Mouse (Mus musculus) kidney, embryonic 16.5 days (tissue): ENCODE measurements around the gene Fuca2. TPM values are rescaled to one million over a fixed set of nuclear protein-coding genes. Genes with fewer than 3 reads are reported as not detected.
A peak's percentile ranks its signal among the peaks of the same experiment; 100 is the strongest.
"Not testable (repeated sequence)": the region's sequence is repeated elsewhere in the genome, so short reads cannot be mapped to it uniquely, and the experiment has no call there.

Experiments
- ATAC-seq: fragments of 200-750 bp; cut with Nextera tagmentation; 2 replicates; pipeline ENCODE4 v1.8.0; 2017; ENCODE audit warnings: moderate TSS enrichment; ENCODE audit not compliant: low FRiP score, low TSS enrichment
- H3K27ac ChIP-seq: fragments of 300-500 bp; sonication (generic); 2 replicates; pipeline ENCODE4 v1.5.1; 2014; ENCODE audit warnings: low read length
- H3K27me3 ChIP-seq: fragments of 300-500 bp; sonication (generic); 2 replicates; pipeline ENCODE4 v1.6.1; 2014; ENCODE audit warnings: low read length, control low read depth, mixed read lengths; ENCODE audit not compliant: insufficient read depth
- H3K36me3 ChIP-seq: fragments of 300-500 bp; sonication (generic); 2 replicates; pipeline ENCODE4 v1.6.1; 2014; ENCODE audit warnings: low read length, control low read depth, mixed read lengths; ENCODE audit not compliant: insufficient read depth
- H3K4me1 ChIP-seq: fragments of 300-500 bp; sonication (generic); 2 replicates; pipeline ENCODE4 v1.6.1; 2014; ENCODE audit warnings: low read length, control low read depth, mixed read lengths; ENCODE audit not compliant: insufficient read depth
- H3K4me2 ChIP-seq: fragments of 300-500 bp; sonication (generic); replicated peaks from 2 replicates; pipeline ENCODE4 v1.6.1; 2014; ENCODE audit warnings: low read depth, low read length
- H3K4me3 ChIP-seq: fragments of 300-500 bp; sonication (generic); 2 replicates; pipeline ENCODE4 v1.5.1; 2014; ENCODE audit warnings: mild to moderate bottlenecking, low read length
- H3K9ac ChIP-seq: fragments of 300-500 bp; sonication (generic); replicated peaks from 2 replicates; pipeline ENCODE4 v1.6.1; 2014; ENCODE audit warnings: low read length
- H3K9me3 ChIP-seq: fragments of 300-500 bp; sonication (generic); 2 replicates; pipeline ENCODE4 v1.6.1; 2016; ENCODE audit warnings: low read length, control low read depth
- WGBS: fragments of 180-500 bp; shearing (Covaris S2); extraction: QIAGEN DNeasy Blood & Tissue Kit; methylation state at CpG from one replicate; pipeline ENCODE4 v1.1.7; 2014; 5-methylcytosine and 5-hydroxymethylcytosine counted together
- polyA plus RNA-seq: library from polyadenylated mRNA; unstranded; fragments of >200 nt; fragmentation: Nextera tagmentation; extraction: Ambion mirVana; gene quantifications from 2 replicates; pipeline ENCODE4 v1.2.1, GENCODE M21; 2015

The Fuca2 gene
- polyA plus RNA-seq, 1 experiment from 2014 or later, result 127 TPM

DNA sequence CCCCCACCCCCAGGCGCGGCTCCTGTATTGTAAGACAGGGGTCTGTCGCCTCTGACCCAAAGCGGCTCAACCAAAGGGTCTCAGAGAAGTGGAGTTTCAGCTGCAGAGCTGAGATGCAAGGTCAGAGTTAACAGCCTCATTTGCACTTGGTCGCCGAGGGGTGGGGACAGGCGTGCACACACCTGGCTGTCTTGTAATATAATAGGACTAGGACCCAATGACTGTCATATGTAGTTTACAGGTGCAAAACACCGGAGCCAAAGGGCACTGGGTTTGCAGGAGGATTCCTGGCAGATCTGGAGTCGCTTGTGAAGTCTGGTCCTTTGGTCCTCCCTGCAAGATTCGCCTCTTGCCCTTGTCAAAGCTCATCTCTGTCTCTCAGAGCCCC lies 24.8 kb upstream of the Fuca2 start:
- peaks cover 9% of the 10 kb centered on the region for H3K27me3 ChIP-seq
- no peaks in the 10 kb centered on the region for H3K36me3 ChIP-seq
- H3K27ac ChIP-seq, result 0 out of 2 replicates have a peak overlapping the region, but pooled peaks have one; percentile 25
- H3K9ac ChIP-seq, result peak overlapping the region; percentile 75
- H3K9me3 ChIP-seq, result no peaks in the 10 kb centered on the region
- peak overlapping the region; percentile 67 for H3K4me3 ChIP-seq
- no peak for ATAC-seq
- no peaks in the 10 kb centered on the region for H3K4me1 ChIP-seq
- H3K4me2 ChIP-seq, result peak overlapping the region; percentile 94
- WGBS, result 4% methylated on average over 10 of the region's 10 CpGs

DNA sequence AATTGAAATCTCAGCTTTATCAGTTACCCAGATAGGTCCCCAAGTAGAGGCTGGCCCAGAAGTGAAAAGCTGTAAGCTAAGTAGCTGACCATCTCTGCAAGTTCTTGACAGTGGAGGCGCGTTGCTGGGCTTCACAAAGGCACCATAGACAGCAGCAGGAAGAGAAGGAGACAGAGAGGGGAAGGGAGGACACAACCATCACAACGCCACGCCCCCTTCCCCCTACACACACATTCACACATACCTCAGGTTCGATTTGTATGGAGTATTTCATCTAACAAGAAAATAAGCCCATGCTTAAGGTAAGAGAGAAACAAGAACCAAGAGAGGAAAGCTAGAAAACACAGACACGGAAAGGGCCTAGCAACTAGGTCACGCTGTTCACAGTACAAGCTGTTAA lies 24.2 kb upstream of the Fuca2 start:
- Histone ChIP-seq H3K4me2 (peak overlapping the region; percentile 94), H3K4me1 (no peaks in the 10 kb centered on the region), H3K9ac (no peak overlapping the region), H3K27ac (no peak overlapping the region), H3K36me3 (no peaks in the 10 kb centered on the region), H3K9me3 (no peaks in the 10 kb centered on the region), H3K4me3 (no peak overlapping the region), H3K27me3 (peaks cover 9% of the 10 kb centered on the region)
- WGBS, result 39% methylated on average over 7 of the region's 7 CpGs
- no peak for ATAC-seq

DNA sequence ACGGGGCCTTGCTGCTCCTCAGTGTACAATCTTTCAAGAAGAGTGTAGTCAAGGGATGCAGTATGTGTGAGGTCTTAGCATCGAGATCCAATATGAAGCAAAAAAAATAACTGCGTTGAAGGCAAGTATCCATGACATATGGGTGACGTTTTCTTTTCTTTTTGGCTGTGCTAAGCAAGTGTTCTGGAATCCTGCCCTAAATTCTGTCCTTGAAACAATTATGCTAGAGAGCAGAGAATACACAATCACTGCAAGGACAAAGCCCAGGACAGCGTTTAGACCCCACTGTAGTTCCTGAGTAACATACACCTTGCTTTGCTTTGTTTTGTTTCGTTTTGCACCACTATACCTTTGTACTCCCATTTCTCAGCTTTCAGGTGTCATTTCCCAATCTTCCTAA lies 20.0 kb upstream of the Fuca2 start:
- WGBS, result 76% methylated on average over 6 of the region's 6 CpGs

DNA sequence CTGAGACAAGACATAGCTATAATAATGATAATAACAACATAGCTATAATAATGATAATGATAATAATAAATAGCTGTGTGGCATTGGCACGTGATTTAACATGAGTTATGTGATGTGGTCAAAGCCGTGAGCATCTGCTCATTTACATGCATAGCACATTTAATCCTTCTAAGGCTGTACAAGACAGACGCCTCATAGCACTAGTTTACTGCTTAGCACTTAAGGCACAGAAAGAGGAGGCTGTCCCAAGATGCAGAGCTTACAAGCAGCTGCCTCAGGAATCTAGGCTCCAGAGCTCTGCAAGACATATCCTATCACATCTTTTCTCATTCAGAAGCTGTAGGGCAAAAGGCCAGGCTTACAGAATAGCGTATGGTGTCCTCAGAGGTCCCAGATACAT lies 13.4 kb upstream of the Fuca2 start:
- no peak for ATAC-seq
- no peaks in the 10 kb centered on the region for H3K27me3 ChIP-seq
- H3K4me2 ChIP-seq, result no peak overlapping the region
- H3K9me3 ChIP-seq, result no peaks in the 10 kb centered on the region
- no peak overlapping the region for H3K27ac ChIP-seq
- H3K9ac ChIP-seq, result no peak overlapping the region
- H3K36me3 ChIP-seq, result no peaks in the 10 kb centered on the region
- WGBS, result 68% methylated on average over 4 of the region's 4 CpGs
- H3K4me3 ChIP-seq, result no peak overlapping the region
- no peaks in the 10 kb centered on the region for H3K4me1 ChIP-seq

More for the DNA sequence above, 20.0 kb upstream of the Fuca2 start:
- H3K9ac ChIP-seq, result no peak overlapping the region
- H3K4me2 ChIP-seq, result no peak overlapping the region
- ATAC-seq, result no peak
- peaks cover 6% of the 10 kb centered on the region; the same call in 1 of the 2 replicates for H3K27me3 ChIP-seq
- H3K36me3 ChIP-seq, result no peaks in the 10 kb centered on the region
- H3K9me3 ChIP-seq, result no peaks in the 10 kb centered on the region
- no peaks in the 10 kb centered on the region for H3K4me1 ChIP-seq
- no peak overlapping the region for H3K27ac ChIP-seq
- no peak overlapping the region for H3K4me3 ChIP-seq

DNA sequence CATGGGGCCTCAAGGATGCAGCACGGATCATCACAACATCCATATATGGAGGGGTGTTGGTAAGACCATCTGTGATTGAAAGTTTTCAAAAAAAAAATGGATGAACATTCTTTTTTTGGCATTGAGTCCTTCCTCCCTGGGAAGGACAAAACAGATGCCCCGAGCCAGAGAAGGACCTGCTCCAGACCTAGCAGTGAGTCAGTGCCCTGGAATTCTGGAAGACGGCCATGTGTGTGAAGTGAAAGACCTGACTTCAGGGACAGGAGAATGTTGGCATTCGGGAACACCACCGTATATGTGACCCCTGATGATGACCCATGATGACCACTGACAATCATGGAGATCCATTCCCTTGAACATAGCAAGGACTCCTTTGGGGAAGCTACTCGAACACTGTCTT lies 9.7 kb upstream of the Fuca2 start:
- H3K9me3 ChIP-seq, result no peaks in the 10 kb centered on the region
- ATAC-seq, result no peak
- WGBS, result 80% methylated on average over 6 of the region's 6 CpGs

DNA sequence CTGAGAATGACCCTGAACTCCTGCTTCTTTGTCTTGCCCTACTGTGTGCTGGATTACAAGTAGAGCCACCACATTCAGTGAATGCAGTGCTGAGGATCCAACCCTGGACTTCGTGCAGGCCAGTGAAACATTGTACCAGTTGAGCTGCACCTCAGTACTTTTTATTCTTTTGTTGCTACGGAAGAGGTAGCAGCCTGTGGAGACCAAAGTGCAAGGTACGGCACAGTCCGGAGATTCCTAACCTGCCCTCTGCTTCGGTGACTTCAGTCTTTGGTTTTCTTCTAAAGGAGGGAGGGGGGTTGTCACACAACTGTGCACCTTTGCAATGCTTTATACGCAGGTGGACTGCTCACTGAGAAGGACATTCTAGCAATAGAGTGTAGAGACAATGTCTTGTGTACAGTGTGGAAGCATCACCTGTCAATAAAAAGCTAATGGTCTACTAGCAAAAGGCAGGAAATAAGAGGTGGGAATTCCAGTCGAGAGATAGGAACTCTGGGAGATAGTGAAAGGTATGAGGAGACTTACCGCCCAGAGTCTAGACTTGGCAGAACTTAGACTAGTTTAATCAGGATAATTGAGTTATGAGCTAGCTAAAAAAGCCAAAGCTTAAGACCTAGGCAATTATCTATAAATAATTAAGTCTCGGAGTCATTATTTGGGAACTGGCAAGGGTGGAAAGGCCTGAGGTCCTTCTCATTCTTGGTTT lies 5.2 kb upstream of the Fuca2 start:
- Histone ChIP-seq H3K27ac (0 out of 2 replicates have a peak overlapping the region, but pooled peaks have one; percentile 4), H3K27me3 (no peaks in the 10 kb centered on the region), H3K9me3 (no peaks in the 10 kb centered on the region), H3K4me2 (no peak overlapping the region), H3K4me3 (no peak overlapping the region), H3K36me3 (no peaks in the 10 kb centered on the region), H3K9ac (no peak overlapping the region), H3K4me1 (no peaks in the 10 kb centered on the region)
- peak; percentile 78 for ATAC-seq
- WGBS, result 82% methylated on average over 9 of the region's 9 CpGs

More for the DNA sequence above, 9.7 kb upstream of the Fuca2 start:
- H3K4me3 ChIP-seq, result no peak overlapping the region
- no peak overlapping the region for H3K9ac ChIP-seq
- H3K27ac ChIP-seq, result no peak overlapping the region
- no peak overlapping the region for H3K4me2 ChIP-seq
- H3K4me1 ChIP-seq, result no peaks in the 10 kb centered on the region
- H3K36me3 ChIP-seq, result no peaks in the 10 kb centered on the region
- H3K27me3 ChIP-seq, result no peaks in the 10 kb centered on the region

DNA sequence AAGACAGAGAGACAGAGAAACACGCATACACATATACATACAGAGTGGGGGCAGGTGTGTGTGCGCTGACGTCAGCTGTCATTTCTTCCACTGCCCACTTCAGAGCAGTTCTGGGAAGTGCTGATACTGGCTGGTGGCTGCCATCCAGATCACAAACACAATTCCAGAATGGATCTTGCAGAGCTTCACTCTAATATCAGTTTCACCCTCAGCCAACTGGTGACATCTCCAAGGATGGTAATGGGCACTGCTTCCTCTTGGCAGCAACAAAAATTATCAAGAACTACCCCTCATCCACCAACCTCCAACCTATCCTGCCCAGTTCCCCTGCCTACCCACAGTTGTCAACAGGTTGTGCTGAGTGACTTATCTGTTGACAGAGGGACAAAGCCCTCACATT lies 3.0 kb upstream of the Fuca2 start:
- Histone ChIP-seq H3K9me3 (no peaks in the 10 kb centered on the region), H3K36me3 (no peaks in the 10 kb centered on the region), H3K27ac (no peak overlapping the region), H3K4me3 (no peak overlapping the region), H3K4me1 (peaks cover 7% of the 10 kb centered on the region), H3K27me3 (no peaks in the 10 kb centered on the region), H3K4me2 (no peak overlapping the region), H3K9ac (no peak overlapping the region)
- ATAC-seq, result no peak
- WGBS, result 93% methylated on average over 3 of the region's 3 CpGs

DNA sequence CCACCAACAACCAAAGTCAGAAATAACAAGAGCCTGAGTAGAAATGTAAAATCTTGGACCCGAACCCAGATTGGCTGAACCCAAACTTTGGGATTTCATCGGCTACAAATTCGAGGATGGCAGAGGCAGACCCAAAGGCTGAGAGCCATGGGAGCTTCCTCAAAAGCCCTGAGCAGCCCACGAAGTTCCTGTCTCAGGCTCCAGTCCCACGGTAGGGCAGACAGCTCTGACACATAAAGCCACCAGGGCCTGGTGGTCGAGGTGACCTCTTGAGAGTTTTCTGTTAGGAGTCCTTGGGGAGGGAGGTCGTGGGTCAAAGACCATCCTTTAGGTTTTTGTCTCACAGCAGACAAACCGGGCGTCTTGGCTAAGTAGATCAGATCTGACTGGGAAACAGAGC lies 1.1 kb downstream of the Fuca2 start:
- Histone ChIP-seq H3K4me2 (peak overlapping the region; percentile 72), H3K4me3 (peak overlapping the region; percentile 64), H3K9me3 (no peaks in the 10 kb centered on the region), H3K27me3 (no peaks in the 10 kb centered on the region), H3K36me3 (0 out of 2 replicates have a peak, but pooled peaks cover 3% of the 10 kb centered on the region), H3K4me1 (peaks cover 12% of the 10 kb centered on the region), H3K9ac (peak overlapping the region; percentile 67), H3K27ac (peak overlapping the region; percentile 73)
- 40% methylated on average over 9 of the region's 9 CpGs for WGBS
- ATAC-seq, result peak; percentile 21

DNA sequence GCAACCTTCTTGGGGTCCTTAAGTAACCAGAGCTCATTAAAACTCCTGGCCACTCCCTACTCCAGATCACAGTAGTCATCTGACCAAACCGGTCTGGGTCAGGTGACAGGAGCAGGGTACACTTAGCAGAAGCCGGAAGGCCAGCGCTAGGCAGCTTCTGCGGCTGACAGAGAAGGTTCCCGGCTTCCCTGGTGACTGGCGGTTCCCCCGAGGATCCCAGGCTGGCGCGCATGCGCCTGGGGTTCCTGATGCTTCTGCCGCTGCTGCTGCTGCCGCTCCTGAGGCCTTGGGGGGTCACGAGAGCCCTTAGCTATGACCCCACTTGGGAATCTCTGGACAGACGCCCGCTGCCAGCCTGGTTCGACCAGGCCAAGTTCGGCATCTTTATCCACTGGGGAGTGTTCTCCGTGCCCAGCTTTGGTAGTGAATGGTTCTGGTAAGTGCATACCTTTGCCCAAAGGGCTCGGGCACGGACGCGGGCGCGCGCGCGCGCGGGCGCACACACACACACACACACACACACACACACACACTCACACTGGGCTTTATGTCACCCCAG lies 1.7 kb downstream of the Fuca2 start:
- Histone ChIP-seq H3K4me1 (peaks cover 12% of the 10 kb centered on the region), H3K36me3 (0 out of 2 replicates have a peak, but pooled peaks cover 6% of the 10 kb centered on the region), H3K9me3 (no peaks in the 10 kb centered on the region), H3K27me3 (no peaks in the 10 kb centered on the region), H3K4me3 (peak overlapping the region; percentile 64), H3K4me2 (peak overlapping the region; percentile 72), H3K9ac (peak overlapping the region; percentile 67), H3K27ac (peak overlapping the region; percentile 73)
- peak; percentile 98 for ATAC-seq
- WGBS, result under 1% methylated on average over 30 of the region's 30 CpGs

DNA sequence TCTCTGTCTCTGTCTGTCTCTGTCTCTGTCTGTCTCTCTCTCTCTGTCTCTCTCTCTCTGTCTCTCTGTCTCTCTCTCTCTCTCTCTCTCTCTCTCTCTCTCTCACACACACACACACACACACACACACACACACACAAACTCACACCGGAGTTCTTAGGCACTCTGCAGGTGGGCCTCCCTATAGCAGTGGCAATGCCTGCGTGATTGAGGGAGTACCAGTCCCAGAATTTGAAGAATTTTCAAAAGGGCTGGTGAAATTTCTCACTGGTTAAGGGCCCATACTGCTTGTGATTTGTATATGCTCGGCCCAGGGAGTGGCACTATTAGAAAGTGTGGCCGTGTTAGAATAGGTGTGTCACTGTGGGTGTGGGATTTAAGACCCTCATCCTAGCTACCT lies 2.2 kb downstream of the Fuca2 start:
- peaks cover 12% of the 10 kb centered on the region for H3K4me1 ChIP-seq
- peak overlapping the region; percentile 67 for H3K9ac ChIP-seq
- H3K27ac ChIP-seq, H3K36me3 ChIP-seq, H3K27me3 ChIP-seq, H3K9me3 ChIP-seq: not testable (repeated sequence)
- ATAC-seq, result 0 out of 2 replicates have a peak, but pooled peaks have one; percentile 24
- H3K4me2 ChIP-seq, result peak overlapping the region; percentile 72
- WGBS, result 55% methylated on average over 4 of the region's 4 CpGs
- peak overlapping the region; percentile 64 for H3K4me3 ChIP-seq
